Mouse (Mus musculus): Measurements from ENCODE around the gene Mul1.
"Not testable (repeated sequence)": the region's sequence is repeated elsewhere in the genome, so short reads cannot be mapped to it uniquely, and the experiment has no call there.

Mul1 gene

DNA sequence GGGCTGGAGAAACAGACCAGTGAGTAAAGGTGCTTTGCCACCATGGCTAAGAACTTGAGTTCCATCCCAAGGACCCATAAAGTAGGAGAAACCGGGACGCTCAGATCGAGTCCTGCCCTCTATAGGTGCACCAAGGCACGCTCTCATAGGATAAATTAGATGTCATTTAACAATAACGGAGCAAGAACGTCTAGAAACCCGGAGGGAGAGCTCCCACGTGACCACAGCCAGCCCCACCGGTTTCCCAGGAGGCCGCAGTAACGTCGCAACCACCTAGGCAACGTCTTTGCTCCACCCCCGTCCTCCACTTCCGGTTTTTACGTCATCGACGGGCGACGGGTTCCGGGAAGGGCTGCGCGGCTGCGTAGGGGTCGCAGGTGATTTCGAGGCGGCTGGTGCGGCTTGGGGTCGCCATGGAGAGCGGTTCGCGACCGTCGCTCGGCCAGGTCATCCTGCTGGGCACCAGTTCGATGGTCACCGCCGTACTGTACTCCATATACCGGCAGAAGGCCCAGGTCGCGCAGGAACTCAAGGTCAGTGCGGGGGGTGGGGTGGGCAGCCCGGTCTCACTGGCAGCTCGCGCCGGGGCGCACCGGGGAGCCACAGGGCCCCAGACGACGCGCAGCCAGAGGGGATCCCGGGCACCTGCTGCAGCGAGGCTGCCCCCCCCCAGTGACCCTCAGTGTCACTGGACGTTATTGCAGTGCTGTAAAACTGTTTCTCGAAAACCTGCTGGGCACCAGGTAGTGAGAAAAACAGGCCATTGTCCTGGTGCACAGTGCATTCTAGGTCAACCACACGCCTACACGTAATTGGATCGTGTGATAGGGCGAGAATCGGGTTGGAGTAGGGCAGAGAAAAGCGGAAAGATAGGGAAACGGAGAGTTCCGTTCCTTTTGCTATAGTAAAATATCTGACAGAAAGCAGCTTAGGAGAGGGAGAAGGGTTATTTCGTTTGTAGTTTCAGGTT lies at the start of gene Mul1:
Gene Mul1 (plus strand): TSS at position 325 of the 970 bp plus-strand sequence.
- DNase-seq: peak; percentile 97

DNA sequence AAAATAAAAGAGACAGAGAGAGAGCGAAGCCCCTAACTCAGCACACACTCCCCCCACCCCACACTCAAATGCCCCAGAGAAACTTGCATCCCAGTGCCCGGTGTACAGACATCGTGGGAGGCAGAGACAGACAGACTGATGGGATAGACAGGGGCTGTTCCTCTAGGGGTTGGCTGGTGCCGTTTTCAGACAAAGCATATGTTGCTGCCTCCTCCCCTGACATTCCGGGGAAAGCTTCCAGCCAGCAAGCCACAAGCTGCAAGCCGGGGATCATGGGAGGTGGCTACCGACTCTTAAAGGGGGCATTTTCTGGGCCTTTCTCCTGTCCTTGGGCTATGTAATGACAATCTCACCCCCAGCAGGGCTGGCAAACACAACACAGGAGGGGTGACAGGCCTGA lies 40.8 kb upstream of the Mul1 start:
- DNase-seq: no peak

DNA sequence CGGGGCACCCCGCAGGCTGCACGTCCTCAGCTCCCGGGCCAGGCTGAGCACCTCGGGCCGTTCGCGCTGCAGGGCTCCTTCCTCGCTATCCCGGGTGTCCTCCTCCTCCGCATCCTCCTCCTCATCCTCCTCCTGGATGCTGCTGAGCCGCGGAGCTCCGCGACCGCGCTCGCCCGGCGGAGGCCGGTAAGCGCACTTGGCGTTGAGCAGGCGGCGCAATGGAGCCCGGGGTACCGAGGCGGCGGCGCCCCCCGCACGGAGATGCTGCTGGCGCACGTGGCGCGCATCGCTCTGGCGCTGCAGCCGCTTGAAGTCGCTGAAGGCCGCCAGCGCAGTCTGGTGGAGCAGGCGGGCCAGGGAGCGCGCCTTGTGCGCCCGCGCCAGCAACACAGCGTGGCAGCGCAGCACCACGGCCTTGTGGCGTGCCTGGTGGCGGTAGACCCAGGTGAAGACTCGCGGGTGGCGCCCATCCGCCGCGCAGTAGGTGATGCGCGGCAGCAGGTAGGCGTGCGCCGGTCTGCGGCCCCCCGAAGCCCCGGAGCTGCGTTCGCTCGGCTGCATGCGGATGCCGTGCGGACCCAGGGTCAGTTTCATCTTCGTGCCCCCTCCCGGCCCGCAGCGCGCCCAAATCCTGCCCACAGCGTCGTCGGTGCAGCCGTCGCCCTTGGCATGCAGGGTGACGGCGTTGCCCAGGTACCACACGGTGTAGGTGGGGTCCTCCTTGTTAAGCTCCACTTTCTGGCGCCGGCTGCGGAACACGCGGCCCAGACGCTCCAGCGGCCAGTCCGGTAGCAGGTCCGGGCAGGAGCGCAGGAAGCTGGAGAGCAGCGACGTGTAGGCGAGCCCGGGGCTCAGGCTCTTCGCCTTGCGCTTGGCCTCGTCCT lies 39.1 kb upstream of the Mul1 start:
- DNase-seq: no peak

- peak; percentile 17 for DNase-seq
Measured at GRCm38 (mm10) chr4:138395971-138396645, 38.4 kb upstream of the Mul1 start, which contains the start of gene Fam43b. Gene Fam43b, minus strand, starts transcription at chr4:138396528.

- no peak for DNase-seq
Measured at GRCm38 (mm10) chr4:138396711-138397110, 37.8 kb upstream of the Mul1 start.

DNA sequence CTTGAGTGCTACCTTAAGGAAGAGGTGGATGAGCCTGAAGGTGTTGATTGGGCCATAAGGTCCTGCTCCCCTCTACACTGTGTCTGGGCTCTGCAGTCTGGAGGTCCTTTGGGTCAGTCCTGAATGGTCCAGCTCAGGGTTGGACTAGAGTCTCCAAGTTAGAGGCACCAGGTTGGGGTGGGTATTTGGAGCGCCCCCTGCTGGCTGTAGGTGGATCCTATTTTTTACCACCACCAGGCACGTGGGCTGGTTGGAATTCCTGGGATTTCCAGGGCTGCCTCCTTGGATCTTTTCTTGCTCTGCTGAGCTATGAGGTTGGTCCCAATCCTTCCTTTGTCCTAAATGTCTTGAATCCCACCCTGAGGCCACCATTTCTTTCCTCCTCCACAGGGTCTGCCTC lies 29.7 kb upstream of the Mul1 start:
- DNase-seq: no peak

- DNase-seq: no peak
Measured at GRCm38 (mm10) chr4:138407479-138408194, 26.8 kb upstream of the Mul1 start.

GRCm38 (mm10) chr4:138411011-138411410 lies 23.5 kb upstream of the Mul1 start:
- no peak for DNase-seq

GRCm38 (mm10) chr4:138411504-138412121 lies 22.9 kb upstream of the Mul1 start:
- no peak for DNase-seq

- no peak for DNase-seq
Measured at GRCm38 (mm10) chr4:138414725-138415124, 19.7 kb upstream of the Mul1 start.

- DNase-seq: no peak
Measured at GRCm38 (mm10) chr4:138415991-138416390, 18.5 kb upstream of the Mul1 start.

DNA sequence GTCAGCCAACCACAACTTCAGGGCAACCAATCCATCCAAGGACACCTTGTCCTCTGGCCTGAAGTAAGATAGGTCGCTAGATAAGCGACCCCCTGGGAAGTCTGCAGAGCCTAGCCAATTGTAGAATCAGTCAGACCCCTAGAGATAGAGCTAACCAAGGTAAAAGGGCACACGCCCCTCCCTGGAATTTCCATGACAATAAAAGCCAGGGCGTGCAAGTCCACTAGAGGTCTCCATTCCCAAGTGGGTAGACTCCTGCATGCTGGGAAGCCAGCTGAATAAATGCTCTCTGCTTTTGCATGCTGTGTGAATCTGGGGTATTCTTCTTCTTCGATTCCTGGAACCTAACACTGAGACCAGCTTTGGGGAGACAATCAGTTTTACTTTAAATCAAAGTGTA lies 18.1 kb upstream of the Mul1 start:
- no peak for DNase-seq

DNA sequence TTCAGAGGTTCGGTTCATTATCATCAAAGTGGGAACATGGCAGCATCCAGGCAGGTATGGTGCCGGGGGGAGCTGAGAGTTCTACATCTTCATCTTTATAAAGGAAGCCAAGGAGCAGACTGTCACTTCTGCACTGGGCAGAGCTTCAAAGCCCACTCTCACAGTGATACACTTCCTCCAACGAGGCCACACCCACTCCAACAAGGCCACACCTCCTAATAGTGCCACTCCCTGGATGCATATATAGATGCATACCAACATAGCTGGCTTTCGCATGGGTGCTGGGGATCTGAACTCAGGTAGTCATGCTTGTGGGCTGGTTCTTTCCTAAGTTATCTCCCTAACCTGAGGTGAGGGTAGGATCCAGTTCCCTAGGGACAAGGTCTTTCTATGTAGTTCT lies 16.6 kb upstream of the Mul1 start:
- DNase-seq: no peak

- no peak for DNase-seq
Measured at GRCm38 (mm10) chr4:138418340-138418957, 16.0 kb upstream of the Mul1 start.

GRCm38 (mm10) chr4:138425028-138425427 lies 9.4 kb upstream of the Mul1 start:
- no peak for DNase-seq

DNA sequence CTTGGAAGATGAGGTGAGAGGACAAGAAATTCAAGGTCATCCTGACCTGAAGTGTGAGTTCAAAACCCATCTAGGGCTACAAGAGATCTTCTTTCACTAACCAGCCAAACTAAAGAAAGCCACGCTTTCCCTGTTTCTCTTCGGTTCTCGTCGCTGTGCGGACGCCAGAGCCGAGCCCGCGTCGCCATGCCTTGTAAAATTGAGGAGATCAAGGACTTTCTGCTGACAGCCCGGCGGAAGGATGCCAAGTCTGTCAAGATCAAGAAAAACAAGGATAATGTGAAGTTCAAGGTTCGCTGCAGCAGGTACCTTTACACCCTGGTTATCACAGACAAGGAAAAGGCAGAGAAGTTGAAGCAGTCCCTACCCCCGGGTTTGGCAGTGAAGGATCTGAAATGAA lies 8.9 kb upstream of the Mul1 start:
- not testable (repeated sequence) for DNase-seq

- peak; percentile 82 for DNase-seq
Measured at GRCm38 (mm10) chr4:138426778-138427705, 7.4 kb upstream of the Mul1 start.

DNA sequence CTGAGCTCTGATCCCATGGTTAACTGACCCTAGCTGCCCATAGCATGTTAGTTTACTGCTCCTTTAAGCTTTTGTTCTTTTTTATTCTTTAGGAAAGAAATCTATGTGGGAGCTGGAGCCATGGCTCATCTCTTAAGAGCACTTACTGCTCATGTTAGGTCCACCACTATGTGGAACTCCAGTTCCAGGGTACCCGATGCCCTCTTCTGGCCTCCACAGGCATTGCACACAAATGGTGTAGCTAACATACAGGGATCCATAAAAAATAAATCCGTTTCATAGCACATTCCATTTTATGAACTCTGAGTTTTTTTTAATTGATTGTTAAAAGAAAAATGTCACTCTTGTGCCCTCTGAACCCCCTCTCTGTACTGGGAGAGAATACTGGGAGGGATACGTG lies 4.7 kb upstream of the Mul1 start:
- no peak for DNase-seq

DNA sequence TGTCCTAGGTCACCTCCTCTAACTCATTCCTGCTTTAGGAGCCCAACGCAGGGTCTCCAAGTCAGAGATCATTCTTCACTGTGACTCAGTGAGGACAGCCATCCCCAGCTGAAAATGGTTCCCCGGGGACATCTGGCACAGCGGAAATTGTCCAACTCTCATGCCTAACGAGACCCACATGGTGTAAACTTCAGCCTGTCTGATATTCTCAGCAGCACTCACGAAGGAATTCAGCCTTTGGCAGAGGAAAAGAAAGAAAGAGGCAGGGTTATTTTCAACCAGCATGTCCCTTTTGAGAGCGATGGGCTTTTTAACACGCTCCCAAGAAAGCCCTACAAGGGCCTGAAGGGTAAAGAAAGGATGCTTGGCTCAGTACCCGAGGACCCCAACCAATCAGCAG lies 3.1 kb upstream of the Mul1 start:
- DNase-seq: no peak

DNA sequence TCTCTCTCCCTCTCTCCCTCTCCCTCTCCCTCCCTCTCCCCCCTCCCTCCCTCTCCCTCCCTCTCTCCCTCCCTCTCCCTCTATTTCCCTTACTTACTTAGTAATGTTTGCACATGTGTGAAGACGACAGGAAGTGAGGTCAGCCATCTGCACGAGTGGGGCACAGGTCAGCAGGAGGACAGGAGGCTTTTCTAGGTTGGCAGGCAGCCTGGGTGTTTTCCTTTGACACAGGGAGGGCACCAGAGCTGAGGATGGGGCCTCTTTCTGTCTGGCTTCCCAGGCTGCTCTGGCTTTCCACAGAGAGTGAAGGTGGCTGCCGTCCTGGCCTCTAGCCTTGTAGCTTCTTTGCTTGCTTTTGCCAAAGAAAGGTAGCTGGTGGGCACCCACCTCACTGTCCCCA lies 5.6 kb downstream of the Mul1 start:
- DNase-seq: no peak

Measured in cerebellum, adult 9-11 months (tissue).